ENCODE assay signal across 20 mouse cellular contexts in genomic region chr12:102311454-102311853, GRCm38 (mm10). TPM values are rescaled to one million over a fixed set of nuclear protein-coding genes. Genes with fewer than 3 reads are reported as not detected.
DNase-seq lines count a peak whose midpoint lies in the region; ATAC-seq and TF ChIP-seq lines count a peak whose summit lies in the region.
"Had no signal": no experiment of that assay in that cellular context is flagged by ENCODE, and none has a peak within 500 bp of the region (broad histone marks: within the 10 kb centered on the region; RNA-seq: fewer than 3 reads in every experiment).

No protein-coding gene starts in this region.

- peak overlapping the region; percentile 46 for H3K27ac ChIP-seq in gastrocnemius, adult 2 months
- H3K27ac ChIP-seq in kidney, embryonic 14.5 days (ENCODE audit: low read depth, low read length), result no peak overlapping the region
- H3K27ac ChIP-seq: embryonic facial prominence, embryonic 13.5 days; forebrain, embryonic 12.5 days; heart, embryonic 15.5 days; hindbrain, embryonic 13.5 days; hindbrain, postnatal 0 days had no signal

- peaks cover 7% of the 10 kb centered on the region; the same call in 1 of the 2 replicates for H3K36me3 ChIP-seq in kidney, embryonic 14.5 days (ENCODE audit: control insufficient read depth, insufficient read depth, low read length)
- H3K36me3 ChIP-seq in megakaryocyte, embryonic 14.5 days (replicated peaks; ENCODE audit: low read length), result peaks cover 93% of the 10 kb centered on the region
- H3K36me3 ChIP-seq: forebrain, embryonic 12.5 days; hindbrain, embryonic 13.5 days had no signal

- intact Hi-C loops in gastrocnemius, adult 2 months (cut with DNase I), result no loop called here
- intact Hi-C loops in heart, postnatal 25 days (cut with DNase I), result no loop called here

- WGBS in kidney, embryonic 14.5 days, result 83% methylated on average over 5 of the region's 5 CpGs

- H3K27me3 ChIP-seq in kidney, embryonic 14.5 days (ENCODE audit: control insufficient read depth, insufficient read depth, low read length), result no peaks in the 10 kb centered on the region
- H3K27me3 ChIP-seq in megakaryocyte, embryonic 14.5 days (replicated peaks), result no peaks in the 10 kb centered on the region
- H3K27me3 ChIP-seq: embryonic facial prominence, embryonic 13.5 days; forebrain, embryonic 12.5 days; heart, embryonic 15.5 days; hindbrain, embryonic 13.5 days had no signal

- no peak overlapping the region for H3K4me3 ChIP-seq in gastrocnemius, adult 2 months
- no peak overlapping the region for H3K4me3 ChIP-seq in kidney, embryonic 14.5 days (ENCODE audit: low read length)
- peak overlapping the region; percentile 3 for H3K4me3 ChIP-seq in megakaryocyte, embryonic 14.5 days (replicated peaks)
- H3K4me3 ChIP-seq: embryonic facial prominence, embryonic 13.5 days; forebrain, embryonic 12.5 days; heart, embryonic 15.5 days; hindbrain, embryonic 13.5 days had no signal

- no peak overlapping the region for H3K9ac ChIP-seq in kidney, embryonic 14.5 days (ENCODE audit: low read depth, low read length)
- H3K9ac ChIP-seq: embryonic facial prominence, embryonic 13.5 days; forebrain, embryonic 12.5 days; heart, embryonic 15.5 days; hindbrain, embryonic 13.5 days had no signal

- peak; percentile 36 for DNase-seq in gastrocnemius, adult 2 months
- no peak for DNase-seq in gastrocnemius, postnatal 25 days
- peak; percentile 45 for DNase-seq in heart, adult 8-10 months (ENCODE audit: low spot score)
- no peak for DNase-seq in heart, postnatal 25 days (ENCODE audit: low spot score)
- peak; percentile 48 for DNase-seq in kidney, postnatal 10 days
- DNase-seq: adrenal gland, postnatal 14 days; cerebellum, adult 18-20 months; cerebellum, adult 9-11 months; cerebellum, postnatal 36 days; gastrocnemius, postnatal 36 days had no signal

- no peak for ATAC-seq in kidney, embryonic 14.5 days (ENCODE audit: low FRiP score, low TSS enrichment)
- ATAC-seq in megakaryocyte, adult 5-6 weeks (ENCODE audit: poor library complexity, severe bottlenecking), result no peak
- ATAC-seq: activated CD4-positive, CD25-positive, alpha-beta regulatory T cell, adult 4 months; forebrain, embryonic 16.5 days; hindbrain, postnatal 0 days had no signal

- peaks cover 14% of the 10 kb centered on the region for H3K4me1 ChIP-seq in kidney, embryonic 14.5 days (ENCODE audit: control insufficient read depth, insufficient read depth, low read length)
- peaks cover 84% of the 10 kb centered on the region for H3K4me1 ChIP-seq in megakaryocyte, embryonic 14.5 days

- no peaks in the 10 kb centered on the region for H3K9me3 ChIP-seq in kidney, embryonic 14.5 days (ENCODE audit: control insufficient read depth, low read length)
- peaks cover 13% of the 10 kb centered on the region for H3K9me3 ChIP-seq in megakaryocyte, embryonic 14.5 days
- H3K9me3 ChIP-seq: embryonic facial prominence, embryonic 13.5 days; forebrain, embryonic 12.5 days; heart, embryonic 15.5 days; hindbrain, embryonic 13.5 days had no signal

- H3K4me2 ChIP-seq in kidney, embryonic 14.5 days (replicated peaks; ENCODE audit: low read depth, low read length), result no peak overlapping the region
- H3K4me2 ChIP-seq: embryonic facial prominence, embryonic 13.5 days; forebrain, embryonic 12.5 days; heart, embryonic 15.5 days; hindbrain, embryonic 13.5 days had no signal

- TF ChIP-seq CTCF in gastrocnemius, adult 2 months (IDR thresholded peaks at IDR 0.05), result no peak

RNA-seq across cellular contexts. Expression of gene Rin3, which starts 28.6 kb away (rescaled TPM):
- total RNA-seq in gastrocnemius, adult 2 months (2021), result 10 to 100 TPM in 1 of 2 experiments, 1 to 10 TPM in 1; 6.4 to 14.3 TPM
- total RNA-seq in gastrocnemius, postnatal 25 days (2021), result 1 to 10 TPM; 6.0 to 8.1 TPM
- total RNA-seq in heart, adult 8-10 months (2022), result 10 to 100 TPM; 12.2 to 18.8 (median 17.0) TPM
- total RNA-seq in heart, postnatal 25 days (2021), result 10 to 100 TPM; 14.0 to 17.5 TPM
- 6.7 and 9.2 TPM in 2 replicates for polyA plus RNA-seq in kidney, embryonic 14.5 days (2014; fragmentation: Nextera tagmentation; extraction: Ambion mirVana)
- 117 and 151 TPM in 2 replicates for polyA plus RNA-seq in megakaryocyte, embryonic 14.5 days (2012; ENCODE audit: insufficient read depth, low replicate concordance)
- total RNA-seq in megakaryocyte, adult 5-6 weeks (2015), result 188 and 204 TPM in 2 replicates
- 121 and 157 TPM in 2 replicates for total RNA-seq in megakaryocyte, adult 5-6 weeks (2017)

Comparison
In these comparisons a context has a peak if more than half of its experiments do, and no peak if none do; other contexts are left out.
1. DNase-seq: peak in gastrocnemius, adult 2 months (single experiment), heart, adult 8-10 months (single experiment) and kidney, postnatal 10 days (single experiment); none in gastrocnemius, postnatal 25 days (single experiment) and heart, postnatal 25 days (single experiment).
2. RNA of gene Rin3, which starts 28.6 kb away (total RNA-seq): 121 to 204 TPM in megakaryocyte, adult 5-6 weeks; 12.2 to 18.8 TPM in heart, adult 8-10 months, 14.0 to 17.5 TPM in heart, postnatal 25 days, 6.4 to 14.3 TPM in gastrocnemius, adult 2 months and 6.0 to 8.1 TPM in gastrocnemius, postnatal 25 days; every median in the first group is over 4 times any median in the second.